Mouse (Mus musculus) large intestine, adult 2 months (tissue): ENCODE results near the gene Olfr1047. TPM values are rescaled to one million over a fixed set of nuclear protein-coding genes. Genes with fewer than 3 reads are reported as not detected.
"Not testable (repeated sequence)": the region's sequence is repeated elsewhere in the genome, so short reads cannot be mapped to it uniquely, and the experiment has no call there.

Experiments used
- DNase-seq: peaks from one replicate; pipeline ENCODE4 v3.0.0-alpha.2; 2012; ENCODE audit warnings: low read depth, low spot score
- WGBS: fragments of 180-500 bp; shearing (Covaris S2); methylation state at CpG from one replicate; pipeline ENCODE4 v1.1.7; 2018; 5-methylcytosine and 5-hydroxymethylcytosine counted together
- polyA plus RNA-seq: library from polyadenylated mRNA; depleted of rRNA; stranded (reverse); fragments of >200 nt; gene quantifications from 2 replicates; pipeline ENCODE4 v1.2.3, GENCODE M21; 2012; rRNA removed

The Olfr1047 gene
- not detected in 2 replicates for polyA plus RNA-seq

GRCm38 (mm10) chr2:86231301-86231700, at the start of gene Olfr1047:
Gene Olfr1047 (minus strand): TSS chr2:86231401.
- 89% methylated on average over 1 of the region's 1 CpGs for WGBS
- DNase-seq, result no peak

- DNase-seq, result not testable (repeated sequence)
These were observed 47.8 kb upstream of the Olfr1047 start, which contains the start of gene Olfr1051 for GRCm38 (mm10) chr2:86278988-86279387. Gene Olfr1051 (minus strand): TSS chr2:86279088.

- DNase-seq, result not testable (repeated sequence)
These were observed 27.0 kb upstream of the Olfr1047 start, which contains the start of gene Olfr1049 for GRCm38 (mm10) chr2:86258228-86258627. Gene Olfr1049 (minus strand): TSS chr2:86258328.

GRCm38 (mm10) chr2:86240189-86240588, 9.0 kb upstream of the Olfr1047 start, which contains the start of gene Olfr1048:
Gene Olfr1048 (minus strand): TSS chr2:86240289.
- no peak for DNase-seq

GRCm38 (mm10) chr2:86219214-86219613, 12.0 kb downstream of the Olfr1047 start, which contains the start of gene Olfr1046:
Gene Olfr1046 (minus strand): TSS chr2:86219314.
- WGBS, result 56% methylated on average over 2 of the region's 2 CpGs

GRCm38 (mm10) chr2:86202909-86203308, 28.3 kb downstream of the Olfr1047 start, which contains the start of gene Olfr1045:
Gene Olfr1045 (minus strand): TSS chr2:86203009.
- DNase-seq, result no peak

More at GRCm38 (mm10) chr2:86219214-86219613, 12.0 kb downstream of the Olfr1047 start, which contains the start of gene Olfr1046:
- DNase-seq, result no peak

GRCm38 (mm10) chr2:86195863-86196262, 35.3 kb downstream of the Olfr1047 start:
- DNase-seq, result no peak

GRCm38 (mm10) chr2:86185583-86185982, 45.6 kb downstream of the Olfr1047 start, which contains the start of gene Olfr52:
Gene Olfr52 (minus strand): TSS chr2:86185683.
- no peak for DNase-seq

More at GRCm38 (mm10) chr2:86195863-86196262, 35.3 kb downstream of the Olfr1047 start:
- 30% methylated on average over 1 of the region's 1 CpGs for WGBS

GRCm38 (mm10) chr2:86179950-86180349, 51.3 kb downstream of the Olfr1047 start:
- no peak for DNase-seq
- 59% methylated on average over 3 of the region's 3 CpGs for WGBS

- DNase-seq, result no peak
These were observed 53.5 kb downstream of the Olfr1047 start, which contains the start of gene Olfr1044 for GRCm38 (mm10) chr2:86177720-86178119. Gene Olfr1044 (minus strand): TSS chr2:86177820.

Other genes with a start within 250 kb of the Olfr1047 start
- gene Olfr1031, start 241.1 kb downstream of the Olfr1047 start, polyA plus RNA-seq, result not detected in 2 replicates
- gene Olfr1032, start 225.9 kb downstream of the Olfr1047 start, polyA plus RNA-seq, result not detected in 2 replicates
- 0.12 and 0.34 TPM in 2 replicates for gene Olfr1033, start 210.8 kb downstream of the Olfr1047 start, polyA plus RNA-seq
- gene Olfr1034, start 185.5 kb downstream of the Olfr1047 start, polyA plus RNA-seq, result 0.01 and 0.03 TPM in 2 replicates
- not detected in 2 replicates for gene Olfr1036, start 157.4 kb downstream of the Olfr1047 start, polyA plus RNA-seq
- not detected in 2 replicates for gene Olfr1037, start 144.0 kb downstream of the Olfr1047 start, polyA plus RNA-seq
- gene Olfr1039, start 95.5 kb downstream of the Olfr1047 start, polyA plus RNA-seq, result not detected in 2 replicates
- not detected in 2 replicates for gene Olfr1040, start 84.7 kb downstream of the Olfr1047 start, polyA plus RNA-seq
- gene Olfr1042, start 69.6 kb downstream of the Olfr1047 start, polyA plus RNA-seq, result not detected in 2 replicates
- not detected in 2 replicates for gene Olfr1043, start 63.9 kb downstream of the Olfr1047 start, polyA plus RNA-seq
- not detected in 2 replicates for gene Olfr1044, start 53.6 kb downstream of the Olfr1047 start, polyA plus RNA-seq
- not detected in 2 replicates for gene Olfr52, start 45.7 kb downstream of the Olfr1047 start, polyA plus RNA-seq
- gene Olfr1045, start 28.4 kb downstream of the Olfr1047 start, polyA plus RNA-seq, result not detected in 2 replicates
- not detected in 2 replicates for gene Olfr1046, start 12.1 kb downstream of the Olfr1047 start, polyA plus RNA-seq
- gene Olfr1048, start 8.9 kb upstream of the Olfr1047 start, polyA plus RNA-seq, result not detected in 2 replicates
- not detected in 2 replicates for gene Olfr1049, start 26.9 kb upstream of the Olfr1047 start, polyA plus RNA-seq
- not detected in 2 replicates for gene Olfr1051, start 47.7 kb upstream of the Olfr1047 start, polyA plus RNA-seq
- gene Olfr1052, start 61.1 kb upstream of the Olfr1047 start, polyA plus RNA-seq, result not detected in 2 replicates
- not detected in 2 replicates for gene Olfr1053, start 83.9 kb upstream of the Olfr1047 start, polyA plus RNA-seq
- not detected in 2 replicates for gene Olfr1054, start 104.0 kb upstream of the Olfr1047 start, polyA plus RNA-seq
- gene Olfr1055, start 118.9 kb upstream of the Olfr1047 start, polyA plus RNA-seq, result not detected in 2 replicates
- gene Olfr1056, start 131.1 kb upstream of the Olfr1047 start, polyA plus RNA-seq, result not detected in 2 replicates
- not detected in 2 replicates for gene Olfr1057, start 147.0 kb upstream of the Olfr1047 start, polyA plus RNA-seq
- gene Olfr1058, start 157.2 kb upstream of the Olfr1047 start, polyA plus RNA-seq, result not detected in 2 replicates
- not detected in 2 replicates for gene Olfr1061, start 182.6 kb upstream of the Olfr1047 start, polyA plus RNA-seq
- gene Olfr1062, start 195.3 kb upstream of the Olfr1047 start, polyA plus RNA-seq, result not detected in 2 replicates
- not detected in 2 replicates for gene Olfr1065, start 219.2 kb upstream of the Olfr1047 start, polyA plus RNA-seq
- gene Olfr1066, start 224.9 kb upstream of the Olfr1047 start, polyA plus RNA-seq, result not detected in 2 replicates